Mouse (Mus musculus): Measurements from ENCODE around the gene Fank1.

DNA sequence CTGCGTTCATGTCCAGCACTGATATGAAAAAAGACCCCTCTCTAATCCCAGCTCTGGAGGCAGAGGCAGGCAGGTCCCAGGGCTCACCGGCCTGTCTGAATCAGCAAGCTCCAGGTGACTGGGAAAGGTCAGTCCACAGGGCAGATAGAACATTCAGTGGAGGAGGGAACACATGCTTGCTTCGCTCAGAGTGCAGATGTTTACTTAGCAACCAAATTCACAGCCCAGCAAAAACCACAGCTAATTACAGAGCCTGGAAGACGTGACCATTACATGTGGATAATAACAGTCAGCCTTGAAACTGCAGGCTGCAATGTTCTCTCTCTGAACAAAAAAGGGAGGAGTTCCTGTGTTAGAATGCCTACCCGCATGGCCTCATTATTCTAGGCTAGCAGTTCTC, 26.0 kb upstream of the Fank1 start:
- TF ChIP-seq POLR2A (IDR thresholded peaks at IDR 0.05; ENCODE audit: insufficient read depth, low read depth, low read length) (no peak), CTCF (IDR thresholded peaks at IDR 0.05; ENCODE audit: insufficient read depth, low read depth, low read length) (no peak)

Data from olfactory bulb, adult 2 months (tissue).